Comparison of ENCODE assay signal across 18 mouse cellular contexts in genomic region chr16:93819325-93819696, GRCm38 (mm10). TPM values are rescaled to one million over a fixed set of nuclear protein-coding genes. Genes with fewer than 3 reads are reported as not detected.
DNase-seq lines count a peak whose midpoint lies in the region; ATAC-seq and TF ChIP-seq lines count a peak whose summit lies in the region.
"Had no signal": no experiment of that assay in that cellular context is flagged by ENCODE, and none has a peak within 500 bp of the region (broad histone marks: within the 10 kb centered on the region; RNA-seq: fewer than 3 reads in every experiment).

No protein-coding gene starts in this region.

- no peak overlapping the region for H3K27ac ChIP-seq in kidney, embryonic 15.5 days
- peak overlapping the region; percentile 96 for H3K27ac ChIP-seq in bone marrow macrophage, adult 2 months (ENCODE audit: insufficient read depth, low read depth, low read length)
- H3K27ac ChIP-seq in limb, embryonic 10.5 days = peak overlapping the region; percentile 70
- H3K27ac ChIP-seq: midbrain, embryonic 10.5 days had no signal

- H3K4me1 ChIP-seq in kidney, embryonic 15.5 days = peaks cover 32% of the 10 kb centered on the region
- H3K4me1 ChIP-seq in bone marrow macrophage, adult 2 months (ENCODE audit: control insufficient read depth, insufficient read depth, low read length) = peaks cover 41% of the 10 kb centered on the region
- H3K4me1 ChIP-seq in limb, embryonic 10.5 days = peaks cover 26% of the 10 kb centered on the region
- H3K4me1 ChIP-seq: midbrain, embryonic 10.5 days had no signal

- TF ChIP-seq POLR2A in bone marrow macrophage, adult 2 months (IDR thresholded peaks at IDR 0.05; ENCODE audit: borderline replicate concordance, low read depth, low read length) = no peak

- no peak for TF ChIP-seq CTCF in bone marrow macrophage, adult 2 months (IDR thresholded peaks at IDR 0.05; ENCODE audit: low read depth, low read length)

- peak overlapping the region; percentile 44 for H3K4me2 ChIP-seq in kidney, embryonic 15.5 days
- H3K4me2 ChIP-seq: heart, embryonic 11.5 days; lung, embryonic 14.5 days had no signal

- no peak for DNase-seq in kidney, adult 11 months
- no peak for DNase-seq in limb, embryonic 10.5 days (ENCODE audit: low spot score)
- no peak for DNase-seq in urinary bladder, postnatal 4 days (ENCODE audit: low spot score in 2 of 2)
- DNase-seq in adrenal gland, postnatal 4 days (ENCODE audit: low spot score in 2 of 2) = no peak
- DNase-seq in thymus, postnatal 0 days (ENCODE audit: low spot score) = no peak
- DNase-seq: adrenal gland, postnatal 36 days; cerebellum, adult 11 months; cerebellum, postnatal 36 days; gastrocnemius, postnatal 36 days; lung, embryonic 14.5 days; thymus, adult 2 months had no signal

- no peaks in the 10 kb centered on the region for H3K36me3 ChIP-seq in kidney, embryonic 15.5 days
- H3K36me3 ChIP-seq in limb, embryonic 10.5 days = no peaks in the 10 kb centered on the region
- H3K36me3 ChIP-seq: midbrain, embryonic 10.5 days had no signal

- peaks cover 14% of the 10 kb centered on the region; the same call in 1 of the 2 replicates for H3K9me3 ChIP-seq in kidney, embryonic 15.5 days (replicated peaks)
- no peaks in the 10 kb centered on the region for H3K9me3 ChIP-seq in limb, embryonic 10.5 days (replicated peaks)

- no peak for ATAC-seq in kidney, embryonic 15.5 days (replicated peaks; ENCODE audit: low FRiP score)
- peak; percentile 28; the same call in 1 of the 2 replicates for ATAC-seq in megakaryocyte-erythroid progenitor cell, adult 5-6 weeks (replicated peaks; ENCODE audit: low FRiP score, low TSS enrichment, poor library complexity, severe bottlenecking)
- ATAC-seq: Patski had no signal

- no peak overlapping the region for H3K4me3 ChIP-seq in kidney, embryonic 15.5 days (replicated peaks)
- peak overlapping the region; percentile 38 for H3K4me3 ChIP-seq in bone marrow macrophage, adult 2 months (ENCODE audit: insufficient read depth, low read length)
- no peak overlapping the region for H3K4me3 ChIP-seq in limb, embryonic 10.5 days
- H3K4me3 ChIP-seq: midbrain, embryonic 10.5 days had no signal

- no peak overlapping the region for H3K9ac ChIP-seq in kidney, embryonic 15.5 days
- H3K9ac ChIP-seq: lung, embryonic 14.5 days had no signal

- H3K27me3 ChIP-seq in kidney, embryonic 15.5 days = no peaks in the 10 kb centered on the region
- H3K27me3 ChIP-seq in limb, embryonic 10.5 days (ENCODE audit: low read depth, poor library complexity, severe bottlenecking) = peaks cover 6% of the 10 kb centered on the region; the same call in 1 of the 2 replicates
- H3K27me3 ChIP-seq: CH12.LX, Patski had no signal

- WGBS in kidney, embryonic 15.5 days = 32% methylated on average over 4 of the region's 4 CpGs
- 64% methylated on average over 4 of the region's 4 CpGs for WGBS in limb, embryonic 10.5 days

RNA-seq across cellular contexts. Expression of gene Morc3, which starts 12.6 kb away (rescaled TPM):
- 33.1 and 33.8 TPM in 2 replicates for polyA plus RNA-seq in kidney, embryonic 15.5 days (2015; fragmentation: Nextera tagmentation; extraction: Ambion mirVana)
- polyA plus RNA-seq in bone marrow macrophage, adult 2 months (2012; ENCODE audit: insufficient read depth, insufficient read length, missing spikeins) = 87.4 and 88.3 TPM in 2 replicates
- polyA plus RNA-seq in limb, embryonic 10.5 days (2016; fragmentation: Nextera tagmentation; extraction: Ambion mirVana) = 28.9 and 31.0 TPM in 2 replicates
- 59.5 and 86.0 TPM in 2 replicates for total RNA-seq in megakaryocyte-erythroid progenitor cell, adult 5-6 weeks (2014; fragmentation: Nextera tagmentation)
- total RNA-seq in megakaryocyte-erythroid progenitor cell, adult 5-6 weeks (2017) = 137 and 163 TPM in 2 replicates
- 10 to 100 TPM; 38.9 to 40.2 TPM for total RNA-seq in adrenal gland, postnatal 4 days (2021)
- 37.9 and 39.9 TPM in 2 replicates for polyA plus RNA-seq in thymus, postnatal 0 days (2015; fragmentation: Nextera tagmentation; extraction: Ambion mirVana)
